Mouse (Mus musculus) heart, postnatal 0 days (tissue): Measurements from ENCODE around the gene Phc1.

ENCODE experiments used
- CTCF ChIP-seq: IDR thresholded peaks from 2 replicates; pipeline ENCODE4 v1.5.1; 2016; ENCODE audit warnings: antibody characterized with exemption, control low read depth, low read depth
- EP300 ChIP-seq: IDR thresholded peaks from 2 replicates; pipeline ENCODE4 v1.6.1; 2016; ENCODE audit warnings: antibody characterized with exemption, low read depth

DNA sequence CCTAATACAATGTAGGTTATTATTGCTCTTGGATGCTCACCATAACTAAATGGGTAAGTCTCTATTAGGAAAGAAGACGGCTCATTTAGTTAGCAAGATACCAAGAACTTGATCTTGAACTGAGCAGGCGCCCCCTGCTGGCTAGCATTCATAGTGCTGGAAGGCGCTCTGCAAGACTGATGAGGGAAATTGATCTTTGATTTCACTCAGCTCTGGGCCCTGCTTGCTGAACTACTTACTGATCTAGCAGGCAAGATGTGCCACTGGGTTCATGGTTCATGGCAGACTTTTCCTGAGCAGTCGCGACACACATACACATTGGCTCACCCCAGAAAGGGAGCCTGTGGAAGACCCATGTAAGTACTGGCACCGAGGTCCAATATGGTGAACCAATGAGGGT is 36.0 kb downstream of the Phc1 start:
- TF ChIP-seq CTCF (peak; percentile 77), EP300 (no peak)
